Mouse (Mus musculus): ENCODE data around the gene Clcc1. TPM values are rescaled to one million over a fixed set of nuclear protein-coding genes. Genes with fewer than 3 reads are reported as not detected.

The Clcc1 gene
- polyA plus RNA-seq, 1 experiment from 2014 or later, result 70.9 TPM

GRCm38 (mm10) chr3:108713065-108713675, 59.5 kb downstream of the Clcc1 start:
- H3K9me3 ChIP-seq (ENCODE audit: control insufficient read depth, low read length), result no peaks in the 10 kb centered on the region
- ATAC-seq (replicated peaks; ENCODE audit: low FRiP score, low TSS enrichment, low read depth), result no peak
- H3K27me3 ChIP-seq (replicated peaks; ENCODE audit: control insufficient read depth, insufficient read depth, low read length), result no peaks in the 10 kb centered on the region
- no peak overlapping the region for H3K4me2 ChIP-seq (ENCODE audit: low read length)
- H3K9ac ChIP-seq (ENCODE audit: low read length), result no peak overlapping the region
- no peak overlapping the region for H3K4me3 ChIP-seq (ENCODE audit: low read depth, low read length)
- WGBS, result 25% methylated on average over 3 of the region's 3 CpGs
- no peak for DNase-seq (ENCODE audit: low spot score)
- peaks cover 9% of the 10 kb centered on the region for H3K4me1 ChIP-seq (replicated peaks; ENCODE audit: control insufficient read depth, insufficient read depth, low read length)
- no peak overlapping the region for H3K27ac ChIP-seq (ENCODE audit: low read depth)
- H3K36me3 ChIP-seq (ENCODE audit: control insufficient read depth, insufficient read depth, low read length), result peaks cover 7% of the 10 kb centered on the region; the same call in 1 of the 2 replicates

- no peak overlapping the region for H3K4me2 ChIP-seq (ENCODE audit: low read length)
- H3K9me3 ChIP-seq (ENCODE audit: control insufficient read depth, low read length), result no peaks in the 10 kb centered on the region
- peaks cover 14% of the 10 kb centered on the region for H3K4me1 ChIP-seq (replicated peaks; ENCODE audit: control insufficient read depth, insufficient read depth, low read length)
- H3K36me3 ChIP-seq (ENCODE audit: control insufficient read depth, insufficient read depth, low read length), result peaks cover 5% of the 10 kb centered on the region; the same call in 1 of the 2 replicates
- ATAC-seq (replicated peaks; ENCODE audit: low FRiP score, low TSS enrichment, low read depth), result no peak
- no peak overlapping the region for H3K9ac ChIP-seq (ENCODE audit: low read length)
- H3K27ac ChIP-seq (ENCODE audit: low read depth), result no peak overlapping the region
- 87% methylated on average over 4 of the region's 4 CpGs for WGBS
- DNase-seq (ENCODE audit: low spot score), result no peak
- no peaks in the 10 kb centered on the region for H3K27me3 ChIP-seq (replicated peaks; ENCODE audit: control insufficient read depth, insufficient read depth, low read length)
- H3K4me3 ChIP-seq (ENCODE audit: low read depth, low read length), result no peak overlapping the region
Observed at GRCm38 (mm10) chr3:108714837-108715236, 61.1 kb downstream of the Clcc1 start.

DNA sequence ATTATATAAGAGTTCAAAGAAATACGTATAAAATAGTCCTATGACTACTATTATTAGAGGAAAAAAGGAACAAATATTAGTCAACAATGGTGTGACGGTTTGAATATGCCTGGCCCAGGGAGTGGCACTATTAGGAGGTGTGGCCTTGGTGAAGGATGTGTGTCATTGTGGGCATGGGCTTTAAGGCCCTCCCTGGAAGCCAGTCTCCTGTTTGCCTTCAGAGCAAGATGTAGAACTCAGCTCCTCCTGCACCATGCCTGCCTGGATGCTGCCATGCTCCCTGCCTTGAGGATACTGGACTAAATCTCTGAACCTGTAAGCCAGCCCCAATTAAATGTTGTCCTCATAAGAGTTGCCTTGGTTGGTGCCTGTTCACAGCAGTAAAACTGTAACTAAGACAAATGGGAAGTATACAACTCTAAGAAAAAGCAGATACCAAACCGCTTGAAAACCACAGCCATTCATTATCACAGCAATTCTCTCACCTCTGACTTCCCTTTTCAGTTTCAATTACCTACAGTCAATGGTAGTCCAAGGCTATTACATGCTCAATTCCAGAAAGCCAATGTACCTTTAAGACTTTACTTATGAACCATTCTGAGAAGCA, 64.3 kb downstream of the Clcc1 start:
- Histone ChIP-seq H3K4me3 (ENCODE audit: low read depth, low read length) (no peak overlapping the region), H3K9ac (ENCODE audit: low read length) (no peak overlapping the region), H3K4me1 (replicated peaks; ENCODE audit: control insufficient read depth, insufficient read depth, low read length) (peaks cover 27% of the 10 kb centered on the region), H3K36me3 (ENCODE audit: control insufficient read depth, insufficient read depth, low read length) (no peaks in the 10 kb centered on the region), H3K27me3 (replicated peaks; ENCODE audit: control insufficient read depth, insufficient read depth, low read length) (no peaks in the 10 kb centered on the region), H3K9me3 (ENCODE audit: control insufficient read depth, low read length) (no peaks in the 10 kb centered on the region), H3K27ac (ENCODE audit: low read depth) (no peak overlapping the region), H3K4me2 (ENCODE audit: low read length) (no peak overlapping the region)
- DNase-seq (ENCODE audit: low spot score), result no peak
- WGBS, result 78% methylated on average over 3 of the region's 3 CpGs
- ATAC-seq (replicated peaks; ENCODE audit: low FRiP score, low TSS enrichment, low read depth), result no peak

- ATAC-seq (replicated peaks; ENCODE audit: low FRiP score, low TSS enrichment, low read depth), result no peak
- no peaks in the 10 kb centered on the region for H3K36me3 ChIP-seq (ENCODE audit: control insufficient read depth, insufficient read depth, low read length)
- H3K4me1 ChIP-seq (replicated peaks; ENCODE audit: control insufficient read depth, insufficient read depth, low read length), result peaks cover 25% of the 10 kb centered on the region
- DNase-seq (ENCODE audit: low spot score), result no peak
- no peak overlapping the region for H3K9ac ChIP-seq (ENCODE audit: low read length)
- no peak overlapping the region for H3K27ac ChIP-seq (ENCODE audit: low read depth)
- no peaks in the 10 kb centered on the region for H3K9me3 ChIP-seq (ENCODE audit: control insufficient read depth, low read length)
- WGBS, result 73% methylated on average over 2 of the region's 2 CpGs
- H3K4me2 ChIP-seq (ENCODE audit: low read length), result peak overlapping the region; percentile 18; the same call in 1 of the 2 replicates
- no peaks in the 10 kb centered on the region for H3K27me3 ChIP-seq (replicated peaks; ENCODE audit: control insufficient read depth, insufficient read depth, low read length)
- H3K4me3 ChIP-seq (ENCODE audit: low read depth, low read length), result no peak overlapping the region
Observed at GRCm38 (mm10) chr3:108719357-108719756, 65.6 kb downstream of the Clcc1 start.

DNA sequence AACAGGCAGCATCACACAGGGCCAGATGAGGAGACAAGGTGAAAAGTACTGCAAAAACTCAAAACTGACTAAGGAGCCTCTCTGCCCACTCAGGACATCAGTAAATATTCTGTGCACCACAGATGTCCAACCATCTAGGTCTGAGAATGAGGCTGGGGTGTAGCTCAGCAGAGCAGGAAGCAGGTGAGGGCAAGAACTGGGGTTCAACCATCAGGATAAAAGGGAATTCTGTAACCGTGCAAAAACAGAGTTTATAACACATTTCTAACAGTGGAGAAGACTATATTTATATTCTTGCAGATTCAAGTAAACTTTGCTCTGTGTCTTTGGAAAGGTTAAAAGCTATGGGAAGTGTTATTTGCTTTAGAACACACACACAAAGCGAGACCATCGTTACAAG, 66.0 kb downstream of the Clcc1 start:
- Histone ChIP-seq H3K27ac (ENCODE audit: low read depth) (no peak overlapping the region), H3K4me3 (ENCODE audit: low read depth, low read length) (no peak overlapping the region), H3K9ac (ENCODE audit: low read length) (no peak overlapping the region), H3K4me1 (replicated peaks; ENCODE audit: control insufficient read depth, insufficient read depth, low read length) (peaks cover 25% of the 10 kb centered on the region), H3K36me3 (ENCODE audit: control insufficient read depth, insufficient read depth, low read length) (no peaks in the 10 kb centered on the region), H3K4me2 (ENCODE audit: low read length) (peak overlapping the region; percentile 18; the same call in 1 of the 2 replicates), H3K9me3 (ENCODE audit: control insufficient read depth, low read length) (no peaks in the 10 kb centered on the region), H3K27me3 (replicated peaks; ENCODE audit: control insufficient read depth, insufficient read depth, low read length) (no peaks in the 10 kb centered on the region)
- ATAC-seq (replicated peaks; ENCODE audit: low FRiP score, low TSS enrichment, low read depth) (no peak), DNase-seq (ENCODE audit: low spot score) (no peak)
- WGBS, result 53% methylated on average over 3 of the region's 3 CpGs

- peak overlapping the region; percentile 90 for H3K27ac ChIP-seq (ENCODE audit: low read depth)
- ATAC-seq (replicated peaks; ENCODE audit: low FRiP score, low TSS enrichment, low read depth), result no peak
Observed at GRCm38 (mm10) chr3:108721076-108721991, 67.6 kb downstream of the Clcc1 start.

DNA sequence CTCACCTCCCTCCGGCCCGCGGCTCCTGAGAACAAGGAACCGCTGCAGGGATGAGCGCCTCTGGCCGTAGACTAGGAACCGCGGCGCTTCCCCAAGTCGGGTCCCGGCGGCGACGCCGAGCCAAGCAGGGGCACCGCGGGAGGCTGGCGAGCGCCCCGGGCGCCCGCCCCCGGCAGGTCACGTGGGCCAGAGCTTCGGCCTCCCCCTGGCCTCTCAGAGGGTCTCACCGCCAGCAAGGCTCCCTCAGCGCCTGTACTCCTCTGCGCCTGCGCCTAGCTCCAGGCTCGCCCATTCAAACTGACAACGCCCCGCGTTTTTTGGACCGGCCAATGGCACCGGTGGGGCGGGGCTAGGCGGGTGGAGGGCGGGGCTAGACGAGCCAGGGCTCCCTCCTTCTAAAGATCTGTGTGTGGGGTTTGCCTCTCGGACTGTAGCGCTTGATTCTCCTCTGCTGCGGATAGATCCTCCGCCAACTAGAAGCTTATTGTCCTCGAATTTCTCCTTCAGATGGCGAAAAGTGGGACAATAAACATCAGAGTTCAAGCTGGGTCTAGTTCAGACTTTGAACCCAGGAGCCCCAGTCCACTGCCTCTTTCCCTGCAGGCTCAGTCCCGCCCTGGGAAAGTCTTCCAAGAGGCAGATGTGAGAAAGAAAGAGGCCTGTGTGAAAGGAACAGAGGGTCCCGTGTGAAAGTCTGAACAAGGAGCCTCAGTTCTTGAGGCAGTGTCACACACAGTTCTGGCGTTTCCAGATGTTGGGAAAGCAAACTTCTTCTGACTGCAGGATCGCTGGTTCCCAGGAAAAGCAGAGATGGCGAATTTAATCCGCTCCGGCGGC, 68.5 kb downstream of the Clcc1 start, which contains the start of gene Gpsm2:
TSS of gene Gpsm2 (minus strand) at position 274 of the 837 bp plus-strand sequence.
- no peaks in the 10 kb centered on the region for H3K36me3 ChIP-seq (ENCODE audit: control insufficient read depth, insufficient read depth, low read length)
- DNase-seq (ENCODE audit: low spot score), result peak; percentile 99
- peaks cover 25% of the 10 kb centered on the region for H3K4me1 ChIP-seq (replicated peaks; ENCODE audit: control insufficient read depth, insufficient read depth, low read length)
- H3K4me2 ChIP-seq (ENCODE audit: low read length), result peak within 1 kb of the TSS; percentile 76
- peak; percentile 97 for ATAC-seq (replicated peaks; ENCODE audit: low FRiP score, low TSS enrichment, low read depth)
- peak within 1 kb of the TSS; percentile 86 for H3K9ac ChIP-seq (ENCODE audit: low read length)
- H3K9me3 ChIP-seq (ENCODE audit: control insufficient read depth, low read length), result no peaks in the 10 kb centered on the region
- H3K27me3 ChIP-seq (replicated peaks; ENCODE audit: control insufficient read depth, insufficient read depth, low read length), result no peaks in the 10 kb centered on the region
- 2% methylated on average over 53 of the region's 53 CpGs for WGBS
- H3K4me3 ChIP-seq (ENCODE audit: low read depth, low read length), result peak within 1 kb of the TSS; percentile 80
- peak within 1 kb of the TSS; percentile 90 for H3K27ac ChIP-seq (ENCODE audit: low read depth)

More at GRCm38 (mm10) chr3:108721076-108721991, 67.6 kb downstream of the Clcc1 start:
- H3K9ac ChIP-seq (ENCODE audit: low read length), result peak overlapping the region; percentile 86
- WGBS, result under 1% methylated on average over 38 of the region's 44 CpGs
- DNase-seq (ENCODE audit: low spot score), result no peak
- H3K9me3 ChIP-seq (ENCODE audit: control insufficient read depth, low read length), result no peaks in the 10 kb centered on the region
- H3K4me3 ChIP-seq (ENCODE audit: low read depth, low read length), result peak overlapping the region; percentile 80
- H3K4me2 ChIP-seq (ENCODE audit: low read length), result peak overlapping the region; percentile 76
- H3K36me3 ChIP-seq (ENCODE audit: control insufficient read depth, insufficient read depth, low read length), result no peaks in the 10 kb centered on the region
- peaks cover 25% of the 10 kb centered on the region for H3K4me1 ChIP-seq (replicated peaks; ENCODE audit: control insufficient read depth, insufficient read depth, low read length)
- H3K27me3 ChIP-seq (replicated peaks; ENCODE audit: control insufficient read depth, insufficient read depth, low read length), result no peaks in the 10 kb centered on the region

DNA sequence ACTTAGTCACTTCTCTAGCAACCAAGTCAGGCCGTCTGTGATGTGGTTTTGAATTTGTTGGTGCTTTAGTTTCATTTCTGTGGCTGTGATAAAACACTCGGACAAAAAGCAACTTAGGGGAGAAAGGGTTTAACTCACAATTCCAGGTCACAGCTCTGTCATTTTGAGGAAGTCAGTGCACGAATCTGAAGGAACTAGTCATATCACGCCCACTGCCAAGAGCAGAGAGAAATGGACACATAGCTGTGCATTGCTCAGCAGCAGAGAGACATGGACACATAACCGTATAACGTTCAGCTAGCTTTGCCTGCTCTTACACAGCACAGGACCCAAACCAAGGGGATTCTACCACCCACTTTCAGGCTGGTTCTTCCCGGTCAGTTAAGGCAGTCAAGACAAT, 72.7 kb downstream of the Clcc1 start:
- H3K9me3 ChIP-seq (ENCODE audit: control insufficient read depth, low read length), result no peaks in the 10 kb centered on the region
- no peak overlapping the region for H3K4me2 ChIP-seq (ENCODE audit: low read length)
- no peak overlapping the region for H3K9ac ChIP-seq (ENCODE audit: low read length)
- WGBS, result 91% methylated on average over 7 of the region's 7 CpGs
- ATAC-seq (replicated peaks; ENCODE audit: low FRiP score, low TSS enrichment, low read depth), result no peak
- H3K36me3 ChIP-seq (ENCODE audit: control insufficient read depth, insufficient read depth, low read length), result no peaks in the 10 kb centered on the region
- no peak for DNase-seq (ENCODE audit: low spot score)
- peaks cover 9% of the 10 kb centered on the region for H3K4me1 ChIP-seq (replicated peaks; ENCODE audit: control insufficient read depth, insufficient read depth, low read length)
- no peak overlapping the region for H3K4me3 ChIP-seq (ENCODE audit: low read depth, low read length)
- no peak overlapping the region for H3K27ac ChIP-seq (ENCODE audit: low read depth)
- no peaks in the 10 kb centered on the region for H3K27me3 ChIP-seq (replicated peaks; ENCODE audit: control insufficient read depth, insufficient read depth, low read length)
